Mouse (Mus musculus): ENCODE data around the gene Chrm5.

Gene Chrm5

DNA sequence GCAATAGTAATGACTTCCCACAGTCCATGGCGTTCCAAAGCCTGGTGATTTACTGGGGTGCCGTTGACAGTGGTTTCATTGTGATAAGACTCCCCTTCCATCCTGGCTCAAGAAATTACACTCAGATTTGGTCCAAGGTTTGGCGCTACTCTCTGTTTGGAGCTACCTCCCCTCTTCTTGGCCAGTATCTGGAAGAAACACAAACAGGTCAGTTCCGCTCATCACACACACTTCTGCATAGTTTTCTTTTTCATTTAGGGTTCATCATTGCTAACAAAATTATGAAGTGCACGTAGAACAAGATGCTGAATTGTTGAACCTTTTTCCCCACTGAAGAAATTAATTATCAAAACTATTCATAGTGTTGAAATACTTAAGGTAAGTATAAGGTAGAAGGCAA is at the start of gene Chrm5:
TSS of gene Chrm5 (minus strand) at position 101 of the 400 bp plus-strand sequence.
- no peak for DNase-seq (ENCODE audit: low spot score in 2 of 2)

DNA sequence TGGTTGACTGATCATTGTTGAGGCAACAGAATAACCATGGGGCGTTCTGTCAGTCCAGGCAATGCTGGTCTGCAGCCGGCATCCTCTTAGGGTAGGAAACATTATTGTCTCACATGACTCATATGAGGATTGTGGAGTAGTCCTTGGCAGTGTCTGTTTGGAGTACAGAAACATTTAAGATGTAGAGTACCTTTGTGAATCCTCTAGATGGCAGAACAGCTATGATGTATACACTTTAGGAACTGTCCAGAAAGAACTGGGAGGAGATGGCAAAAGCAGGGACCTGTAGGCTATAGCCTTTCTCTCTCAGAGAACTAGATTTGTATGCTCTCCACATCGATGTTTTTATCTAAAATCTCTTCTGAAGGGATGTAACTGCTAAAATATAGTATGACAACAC is 46.4 kb upstream of the Chrm5 start:
- no peak for DNase-seq (ENCODE audit: low spot score in 2 of 2)

DNA sequence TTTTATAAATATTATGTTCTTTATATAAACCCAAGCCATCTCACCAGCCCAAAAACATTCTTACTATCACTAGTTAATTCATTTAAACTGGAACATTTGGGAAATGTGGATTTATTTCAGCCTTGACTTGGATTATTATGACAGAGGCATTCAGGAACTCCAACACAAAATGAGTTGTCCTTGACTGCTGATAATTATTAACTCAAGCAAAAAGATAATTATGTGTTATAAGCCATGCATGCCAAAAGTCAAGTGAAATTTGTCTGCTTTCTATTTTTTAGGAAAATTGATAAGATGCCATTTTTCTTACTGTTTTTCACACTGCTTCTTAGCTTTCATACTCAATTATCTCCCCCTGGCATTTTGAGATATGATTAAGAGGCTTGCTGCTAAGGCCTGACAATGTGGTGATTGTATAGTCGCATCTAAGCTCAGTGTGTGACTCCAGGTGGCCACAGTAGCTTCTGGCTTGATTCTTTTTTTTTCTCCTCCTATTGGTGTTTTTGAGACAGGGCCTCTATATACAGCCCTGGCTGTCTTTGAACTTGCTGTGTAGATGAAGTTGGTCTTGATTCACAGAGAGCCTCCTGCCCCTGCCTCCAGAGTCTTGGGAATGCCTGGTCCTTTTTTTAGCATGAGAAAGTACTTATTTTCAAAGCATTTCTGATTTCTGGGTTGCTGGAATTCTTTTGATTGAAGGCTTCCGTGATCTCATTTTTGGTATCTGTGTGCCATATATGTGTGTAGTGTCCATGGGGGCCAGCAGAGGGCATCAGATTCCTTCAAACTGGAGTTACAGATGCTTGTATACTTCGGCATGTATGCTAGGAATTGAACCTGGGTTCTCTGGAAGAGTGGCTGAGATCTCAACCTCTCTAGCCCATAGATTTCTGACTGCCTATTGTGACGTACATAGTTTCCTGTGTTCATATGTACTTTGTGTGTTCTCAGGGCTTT is 40.2 kb upstream of the Chrm5 start:
- no peak for DNase-seq (ENCODE audit: low spot score in 2 of 2)

DNA sequence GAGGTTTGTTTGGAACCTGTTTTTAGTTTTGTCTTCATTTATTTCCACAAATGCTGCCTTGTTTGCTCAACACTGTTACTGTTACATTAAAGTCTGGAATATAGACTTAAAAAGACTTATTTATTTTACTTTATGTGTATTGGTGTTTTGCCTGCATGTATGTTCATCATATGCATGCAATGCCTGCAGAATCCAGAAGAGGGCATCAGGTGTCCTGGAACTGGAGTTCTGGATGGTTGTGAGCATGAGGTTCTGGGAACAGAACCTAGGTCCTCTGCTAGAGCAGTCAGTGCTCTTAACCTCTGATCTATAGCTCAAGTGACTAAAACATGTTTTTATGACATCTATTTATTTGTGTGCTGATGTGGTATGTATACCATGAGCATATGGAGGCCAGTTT is 38.0 kb upstream of the Chrm5 start:
- DNase-seq (ENCODE audit: low spot score in 2 of 2): no peak

DNA sequence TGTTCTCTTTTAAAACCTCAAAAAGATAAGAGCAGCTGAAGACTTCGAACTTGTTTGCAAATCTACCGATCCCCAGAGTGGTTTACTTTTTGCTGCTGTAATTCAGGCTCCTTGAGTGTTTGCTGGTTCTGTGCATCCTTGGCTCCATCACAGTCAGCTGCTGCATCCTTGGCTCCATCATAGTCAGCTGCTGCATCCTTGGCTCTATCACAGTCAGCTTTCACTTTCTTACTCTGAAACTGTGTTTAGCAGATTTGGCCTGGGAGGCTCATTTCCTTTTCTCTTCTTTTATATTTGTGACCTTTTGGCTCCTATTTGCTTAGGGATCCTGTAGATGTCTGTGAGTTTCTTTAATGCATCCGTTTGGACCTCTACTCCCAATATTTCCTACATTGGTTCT is 36.6 kb upstream of the Chrm5 start:
- no peak for DNase-seq (ENCODE audit: low spot score in 2 of 2)

DNA sequence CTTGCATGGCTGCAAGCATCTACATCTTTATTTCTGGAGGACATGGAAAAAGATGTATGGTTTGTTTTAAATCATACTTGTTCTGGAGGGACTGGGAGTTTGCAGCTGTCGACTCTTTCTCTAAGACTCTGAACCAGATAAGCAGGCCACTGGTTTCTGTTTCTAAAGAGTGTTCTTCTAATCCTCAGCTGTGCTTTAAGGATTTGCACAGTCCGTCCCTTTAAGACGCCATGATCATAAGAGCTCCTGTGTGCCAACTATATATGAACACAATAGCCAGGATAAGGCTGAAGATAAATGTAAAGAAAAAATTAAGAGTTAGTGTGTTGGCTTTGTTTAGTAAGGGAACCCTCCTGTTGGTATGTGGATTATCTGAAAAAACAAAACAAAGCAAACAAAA is 36.2 kb upstream of the Chrm5 start:
- DNase-seq (ENCODE audit: low spot score in 2 of 2): no peak

DNA sequence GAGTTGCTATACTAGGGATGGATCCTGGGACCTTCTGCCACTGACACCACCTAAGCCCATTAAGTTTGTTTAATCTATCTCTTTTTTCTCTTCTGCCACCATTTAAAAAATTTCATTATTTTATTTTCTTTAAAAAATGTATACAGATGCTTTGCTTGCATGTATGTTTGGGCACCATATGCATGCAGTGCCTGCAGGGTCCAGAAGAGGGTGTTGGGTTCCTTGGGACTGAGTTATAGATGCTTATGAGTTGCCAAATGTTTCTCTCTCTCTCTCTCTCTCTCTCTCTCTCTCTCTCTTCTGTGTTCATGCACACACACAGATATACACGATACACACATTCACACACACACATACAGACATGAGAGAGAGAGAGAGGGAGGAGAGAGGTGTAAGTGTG is 32.5 kb upstream of the Chrm5 start:
- DNase-seq (ENCODE audit: low spot score in 2 of 2): no peak

DNA sequence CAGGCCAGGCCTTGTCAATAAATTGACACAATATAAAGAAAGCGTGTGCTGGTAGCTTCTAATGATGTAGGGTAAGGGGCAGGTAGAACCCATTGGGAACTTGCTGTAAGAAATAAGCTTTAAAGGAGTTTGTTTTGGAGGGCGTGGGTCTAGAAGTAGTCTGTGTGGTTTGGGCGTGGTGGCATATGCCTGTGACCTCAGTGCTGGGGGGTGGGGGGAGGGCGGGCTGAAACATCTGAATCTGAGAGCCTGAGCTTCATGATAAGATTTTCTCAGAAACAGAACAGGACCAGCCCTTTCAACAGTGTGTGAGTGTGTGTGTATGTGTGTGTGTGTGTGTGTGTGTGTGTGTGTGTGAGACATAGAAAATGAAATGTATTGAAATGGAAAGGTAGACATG is 29.6 kb upstream of the Chrm5 start:
- no peak for DNase-seq (ENCODE audit: low spot score in 2 of 2)

DNA sequence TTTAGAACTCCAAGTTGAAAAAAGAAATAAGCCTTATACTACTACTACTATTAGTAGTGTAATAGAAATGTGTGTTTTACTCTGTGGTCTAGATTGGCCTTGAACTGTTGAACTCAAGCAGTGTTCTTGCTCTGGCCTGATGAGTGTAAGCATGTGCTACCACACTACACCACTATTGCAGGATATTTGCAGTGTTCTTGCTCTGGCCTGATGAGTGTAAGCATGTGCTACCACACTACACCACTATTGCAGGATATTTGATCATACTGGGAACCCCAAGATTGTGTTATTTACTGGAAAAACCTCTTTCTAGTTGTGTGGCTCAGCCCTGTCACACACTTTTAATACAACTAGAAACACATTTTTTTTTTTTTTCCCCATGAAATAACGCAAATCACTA is 26.9 kb upstream of the Chrm5 start:
- DNase-seq (ENCODE audit: low spot score in 2 of 2): no peak

DNA sequence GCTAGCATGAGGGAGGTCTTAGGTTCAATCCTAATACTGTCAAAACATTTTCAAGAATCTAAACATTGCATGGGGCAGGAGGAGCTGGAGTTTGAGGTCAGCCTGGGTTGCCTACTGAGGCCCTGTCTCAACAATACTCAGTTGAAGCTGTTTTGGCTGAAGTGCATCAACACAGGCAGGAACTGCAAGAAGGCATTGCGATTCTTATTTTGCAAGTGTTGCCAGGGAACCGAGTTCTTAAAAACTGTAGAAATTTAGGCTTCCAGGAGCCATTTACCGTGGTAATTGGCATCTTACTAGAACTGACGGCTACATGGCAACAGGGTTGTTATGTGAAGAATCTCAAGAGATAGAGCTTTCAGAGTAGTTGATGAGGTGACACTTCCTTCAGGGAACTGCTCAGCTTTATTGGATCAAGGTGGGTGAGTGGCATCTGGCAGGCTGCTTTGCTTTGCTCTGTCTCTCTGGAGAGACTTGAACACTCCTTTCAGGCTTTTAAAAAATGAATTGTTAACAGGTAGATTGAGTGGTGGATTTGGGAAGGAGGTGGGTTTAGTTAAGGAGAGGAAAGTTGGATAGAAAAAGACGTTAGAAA is 26.4 kb upstream of the Chrm5 start:
- DNase-seq (ENCODE audit: low spot score in 2 of 2): no peak

DNA sequence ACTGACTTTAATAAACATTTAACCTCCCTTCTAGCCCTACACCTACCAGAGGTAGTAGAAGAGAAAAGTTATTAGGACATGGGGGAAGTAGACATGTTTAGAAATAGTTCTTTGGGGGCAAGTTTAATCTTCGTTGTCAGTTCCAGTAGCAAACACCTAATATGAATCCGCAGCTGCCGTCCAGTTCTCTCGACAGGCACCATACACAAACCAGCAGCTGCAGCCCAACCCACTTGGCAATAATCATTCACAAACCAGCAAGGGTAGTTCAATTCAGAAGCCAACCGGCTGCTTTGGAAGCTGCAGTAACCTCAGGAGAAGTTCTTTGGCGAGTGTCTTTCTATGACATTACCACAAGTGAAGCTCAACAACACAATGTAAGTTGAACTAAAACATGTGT is 23.4 kb upstream of the Chrm5 start:
- DNase-seq (ENCODE audit: low spot score in 2 of 2): no peak

DNA sequence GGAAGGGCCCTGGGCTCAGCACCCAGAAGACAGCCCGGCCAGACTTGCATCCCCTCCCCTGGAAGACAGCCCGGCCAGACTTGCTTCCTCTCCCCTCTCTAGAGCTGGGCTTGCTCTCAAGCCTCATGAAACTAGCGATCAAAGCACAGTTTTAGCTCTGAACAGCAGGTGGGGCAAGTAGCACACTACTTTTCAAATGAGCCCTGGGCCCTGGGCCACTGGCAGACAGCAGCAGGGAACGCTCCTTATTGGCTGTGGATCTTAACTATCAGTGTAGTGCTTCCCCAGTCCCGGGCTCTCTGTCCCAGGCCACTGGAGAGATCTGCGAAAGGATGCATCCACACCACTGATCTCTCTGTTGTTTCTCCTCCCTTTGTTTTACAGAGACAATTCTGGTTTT is 20.6 kb upstream of the Chrm5 start:
- peak; percentile 76 to 78 for DNase-seq (ENCODE audit: low spot score in 2 of 2)

DNA sequence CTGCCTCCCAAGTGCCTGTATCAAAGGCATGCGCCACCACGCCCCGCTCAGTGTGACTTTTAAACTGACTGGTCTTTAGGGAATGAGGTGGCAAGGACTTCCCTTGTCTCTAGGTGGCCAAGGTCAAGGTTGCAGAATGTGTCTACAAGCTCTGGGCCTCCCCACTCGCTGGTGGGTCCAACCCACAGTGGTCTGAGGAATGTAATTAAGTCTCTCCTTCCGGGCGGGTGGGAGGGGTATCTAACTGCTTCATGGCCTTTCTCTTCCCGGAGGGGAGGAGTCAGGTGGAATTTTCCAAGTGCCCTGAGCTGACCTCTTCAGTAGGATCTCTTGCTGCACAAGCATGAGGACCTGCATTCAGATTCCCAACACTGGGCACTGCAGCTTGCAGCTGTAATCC is 17.3 kb upstream of the Chrm5 start:
- no peak for DNase-seq (ENCODE audit: low spot score in 2 of 2)

DNA sequence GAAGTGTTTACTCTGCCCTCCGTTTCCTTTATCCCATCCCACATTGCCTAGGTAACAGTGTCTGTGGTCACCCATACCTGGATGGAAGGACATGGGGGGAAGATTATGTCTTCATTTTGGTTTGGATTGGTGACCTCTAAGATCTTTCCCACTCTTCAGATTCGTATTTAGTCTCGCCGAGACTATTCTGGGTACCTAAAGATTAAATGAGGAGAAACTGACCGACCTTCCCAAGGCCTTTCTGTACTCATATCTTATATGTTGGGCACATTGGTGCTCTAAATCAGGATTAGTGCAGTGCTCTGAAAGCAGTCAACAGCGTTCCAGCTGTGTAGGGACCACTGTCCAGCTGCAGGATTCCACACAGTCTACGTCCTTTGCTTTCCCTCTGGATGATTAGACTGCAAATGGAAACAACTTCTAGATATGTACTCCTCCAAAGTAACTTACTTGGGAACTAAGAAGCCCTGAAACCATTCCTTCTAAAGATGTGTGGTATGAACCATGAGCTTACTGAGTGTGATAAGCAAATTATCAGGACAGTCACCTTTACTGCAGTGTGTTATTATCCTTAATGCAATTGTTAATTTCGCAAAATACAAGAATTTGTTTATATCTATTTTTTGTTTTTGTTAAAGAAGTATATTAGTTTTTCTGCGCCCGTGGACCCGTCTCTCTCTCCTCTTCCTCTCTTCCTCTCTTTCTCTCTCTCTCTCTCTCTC is 13.1 kb upstream of the Chrm5 start:
- DNase-seq (ENCODE audit: low spot score in 2 of 2): peak in 1 of 2 experiments; percentile 26

DNA sequence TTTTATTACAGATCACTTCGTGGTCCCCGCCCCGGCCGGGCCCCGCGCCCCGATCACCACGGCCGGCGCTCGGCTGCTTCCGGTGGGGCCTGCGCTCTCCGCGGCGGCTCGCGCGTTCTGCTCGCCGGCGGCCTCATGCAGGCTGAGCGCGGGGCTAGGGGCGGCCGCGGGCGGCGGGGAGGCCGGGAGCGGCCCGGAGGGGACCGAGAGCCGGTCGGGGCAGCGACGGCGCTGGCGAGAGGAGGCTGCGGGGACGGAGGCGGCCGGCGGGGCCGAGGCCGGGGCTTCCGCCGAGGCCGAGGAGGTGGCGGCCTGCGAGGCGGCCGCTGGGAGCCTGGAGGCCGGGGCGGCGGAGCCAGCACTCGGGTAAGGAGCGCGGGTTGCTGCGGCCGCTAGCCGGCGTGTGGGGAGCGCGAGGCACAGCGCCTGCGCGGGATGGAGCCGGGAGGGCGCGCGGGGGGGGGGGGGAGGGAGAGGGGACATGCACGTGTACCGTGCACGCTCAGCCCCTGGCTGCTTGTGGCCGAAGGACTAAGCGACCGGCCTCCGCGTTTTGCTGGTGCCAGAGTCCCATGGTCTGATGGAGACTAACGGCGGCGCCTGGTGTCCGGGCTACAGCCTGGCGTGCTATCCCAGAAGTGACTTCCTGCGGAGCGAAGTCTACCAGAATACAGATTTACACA is 12.4 kb upstream of the Chrm5 start, which contains the start of gene Aven:
TSS of gene Aven (plus strand) at position 109 of the 683 bp plus-strand sequence.
- peak; percentile 89 to 91 for DNase-seq (ENCODE audit: low spot score in 2 of 2)

DNA sequence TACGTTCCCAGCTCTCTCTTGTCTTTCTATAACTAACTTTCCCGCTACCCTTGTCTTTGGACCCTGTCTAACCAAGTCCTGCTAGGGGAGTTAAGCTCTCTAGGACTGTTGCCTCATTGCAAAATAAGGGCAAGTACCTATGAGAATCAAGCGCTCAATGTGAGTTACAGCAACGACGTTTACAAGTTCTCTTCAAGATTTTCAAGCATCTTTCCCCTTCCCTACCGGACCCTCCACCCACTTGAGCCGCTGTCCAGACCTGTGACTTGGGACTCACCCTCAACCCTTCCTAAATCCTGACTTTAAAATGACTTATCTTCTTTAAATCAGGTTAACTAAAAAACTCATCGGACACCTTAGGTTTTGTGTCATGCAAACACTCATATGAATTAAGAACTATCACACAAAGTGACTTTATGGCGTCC is 11.9 kb upstream of the Chrm5 start:
- no peak for DNase-seq (ENCODE audit: low spot score in 2 of 2)

DNA sequence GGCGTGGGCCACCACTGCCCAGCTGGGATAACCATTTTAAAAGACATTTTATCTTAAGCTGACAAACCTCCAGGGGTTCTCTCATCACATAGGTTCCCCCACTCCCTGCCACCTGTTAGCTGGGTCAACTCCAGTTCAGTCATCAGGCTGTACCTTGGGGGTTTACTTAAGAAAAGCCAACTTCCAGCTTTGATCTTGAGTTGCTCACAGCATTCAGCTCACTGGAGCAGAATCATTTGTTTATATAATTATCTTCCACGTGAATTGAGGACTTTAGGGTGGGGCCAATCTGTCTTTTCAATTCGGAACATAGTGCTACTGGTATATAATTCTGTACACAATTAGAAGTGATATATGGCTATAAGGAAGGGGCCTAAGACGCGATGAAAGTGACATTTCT is 11.1 kb upstream of the Chrm5 start:
- DNase-seq (ENCODE audit: low spot score in 2 of 2): no peak

DNA sequence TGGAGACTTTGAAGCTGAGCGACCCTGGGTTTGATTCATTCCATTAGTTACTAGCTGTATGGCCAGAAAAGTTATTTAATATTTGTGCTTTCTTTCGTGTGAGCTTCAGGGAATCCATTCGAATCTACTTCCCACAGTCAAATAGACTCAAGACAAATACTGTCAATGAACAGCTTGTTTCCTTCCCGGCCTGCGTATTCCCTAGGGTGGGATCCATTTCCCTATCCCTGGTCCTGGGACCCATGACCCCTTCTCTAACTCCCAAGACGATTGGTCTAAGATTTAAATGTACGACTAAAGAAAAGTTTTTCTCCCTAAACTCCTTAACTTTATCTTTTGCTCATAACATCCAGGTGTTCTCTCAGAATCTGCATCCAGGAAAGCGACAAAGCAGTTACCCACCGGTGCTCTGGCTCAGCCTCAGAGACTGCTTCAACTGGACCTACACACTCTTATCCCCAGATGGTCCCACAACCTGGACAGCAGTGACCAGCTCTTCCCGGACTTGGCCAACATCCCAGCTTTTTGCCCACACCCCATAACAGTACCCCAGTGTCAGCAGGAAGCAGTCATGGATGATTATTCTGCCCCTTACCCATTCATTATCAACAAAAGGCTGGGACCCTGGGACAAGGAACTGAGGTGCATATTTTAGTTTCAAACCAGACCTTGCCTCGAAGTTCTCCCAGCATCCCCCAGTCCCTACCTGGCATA is 10.1 kb upstream of the Chrm5 start:
- DNase-seq (ENCODE audit: low spot score in 2 of 2): no peak

DNA sequence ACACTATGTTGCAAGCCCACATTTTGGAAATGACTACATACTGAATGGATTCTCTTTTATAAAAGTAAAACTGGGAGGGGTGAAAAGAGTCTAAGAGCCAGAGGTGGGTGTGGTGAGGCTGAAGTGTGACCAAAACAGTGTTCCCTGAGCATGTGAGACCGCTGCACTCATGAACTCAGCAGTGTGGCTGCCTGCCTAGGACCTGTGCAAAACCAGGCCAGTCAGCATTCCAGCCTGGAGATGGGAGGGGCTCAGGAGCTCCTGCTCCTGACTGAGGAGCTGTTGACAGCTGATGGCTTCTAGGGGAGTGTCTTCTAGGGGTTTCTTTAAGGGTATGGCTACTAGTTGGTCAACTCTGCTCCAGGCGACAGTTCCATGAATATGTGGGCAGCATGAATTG is 4.3 kb upstream of the Chrm5 start:
- peak; percentile 33 to 37 for DNase-seq (ENCODE audit: low spot score in 2 of 2)

DNA sequence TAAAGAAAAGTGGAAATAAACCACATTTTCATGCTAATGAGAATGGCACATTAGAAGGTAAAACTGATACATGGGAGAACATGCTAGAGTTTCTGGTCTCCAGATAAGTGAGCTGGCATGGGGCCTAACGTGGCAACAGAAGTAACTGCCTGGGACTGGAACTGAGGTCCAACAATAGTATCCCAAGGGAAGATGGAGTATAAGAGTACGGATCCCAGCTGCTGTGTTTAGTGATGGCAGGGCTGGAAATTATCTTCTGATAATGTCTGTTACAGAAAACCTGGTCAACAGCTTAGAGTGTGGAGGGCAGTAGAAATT is 2.7 kb upstream of the Chrm5 start:
- DNase-seq (ENCODE audit: low spot score in 2 of 2): no peak

DNA sequence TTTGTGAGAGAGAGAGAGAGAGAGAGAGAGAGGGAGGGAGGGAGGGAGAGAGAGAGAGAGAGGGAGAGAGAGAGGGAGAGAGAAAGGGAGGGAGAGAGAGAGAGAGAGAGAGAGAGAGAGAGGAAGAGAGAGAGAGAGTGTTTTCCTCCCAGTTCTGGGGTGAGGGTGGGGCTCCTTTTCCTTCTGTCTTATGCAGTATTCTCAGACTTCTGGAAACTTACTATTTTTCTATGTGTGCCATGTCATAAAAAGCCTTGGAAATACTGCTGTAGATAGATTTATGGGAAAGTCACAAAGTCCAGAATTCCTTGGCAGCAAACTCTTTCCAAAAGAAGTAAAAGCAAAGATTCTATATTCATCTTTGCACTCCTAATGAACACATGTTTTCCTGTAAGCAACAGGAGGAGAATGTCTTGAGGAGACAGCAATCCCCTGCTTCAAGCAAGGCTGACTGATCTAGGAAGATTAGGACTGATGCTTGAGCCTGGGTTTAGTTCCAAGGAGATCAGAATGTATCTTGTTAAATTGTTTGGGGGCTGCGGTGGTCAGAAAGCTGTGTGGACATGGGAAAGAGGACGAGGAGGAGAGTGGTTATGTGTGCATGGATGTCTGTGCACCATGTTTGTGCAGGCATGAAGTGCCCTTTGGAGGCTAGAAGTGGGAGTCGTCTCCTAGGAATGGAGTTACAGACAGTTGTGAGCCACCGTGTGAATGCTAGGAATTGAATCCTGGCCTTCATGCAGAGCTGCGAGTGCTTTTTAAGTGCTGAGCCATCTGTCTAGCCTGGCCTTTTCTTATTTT is 2.2 kb upstream of the Chrm5 start:
- DNase-seq (ENCODE audit: low spot score in 2 of 2): no peak
